Mouse (Mus musculus): Measurements from ENCODE around the gene Olfr243.
"Not testable (repeated sequence)": the region's sequence is repeated elsewhere in the genome, so short reads cannot be mapped to it uniquely, and the experiment has no call there.

The Olfr243 gene

GRCm38 (mm10) chr7:103714371-103714770, at the start of gene Olfr243:
Gene Olfr243, plus strand, starts transcription at chr7:103714671.
- DNase-seq (ENCODE audit: low read depth), result no peak

GRCm38 (mm10) chr7:103671091-103671490, 43.4 kb upstream of the Olfr243 start, which contains the start of gene Olfr624:
Gene Olfr624, minus strand, starts transcription at chr7:103671191.
- DNase-seq (ENCODE audit: low read depth), result no peak

- no peak for DNase-seq (ENCODE audit: low read depth)
Observed at GRCm38 (mm10) chr7:103682420-103682819, 32.1 kb upstream of the Olfr243 start, which contains the start of gene Olfr625-ps1. Gene Olfr625-ps1, plus strand, starts transcription at chr7:103682720.

- no peak for DNase-seq (ENCODE audit: low read depth)
Observed at GRCm38 (mm10) chr7:103699469-103699868, 15.0 kb upstream of the Olfr243 start.

- peak; percentile 23 for DNase-seq (ENCODE audit: low read depth)
Observed at GRCm38 (mm10) chr7:103712024-103712423, 2.4 kb upstream of the Olfr243 start.

GRCm38 (mm10) chr7:103716398-103716797, 1.9 kb downstream of the Olfr243 start:
- not testable (repeated sequence) for DNase-seq (ENCODE audit: low read depth)

- no peak for DNase-seq (ENCODE audit: low read depth)
Observed at GRCm38 (mm10) chr7:103730074-103730473, 15.6 kb downstream of the Olfr243 start, which contains the start of gene Olfr628. Gene Olfr628, plus strand, starts transcription at chr7:103730374.

- DNase-seq (ENCODE audit: low read depth), result no peak
Observed at GRCm38 (mm10) chr7:103744843-103745242, 30.4 kb downstream of the Olfr243 start, which contains the start of gene Olfr629. Gene Olfr629, minus strand, starts transcription at chr7:103744943.

GRCm38 (mm10) chr7:103757233-103757632, 42.8 kb downstream of the Olfr243 start, which contains the start of gene Olfr630:
Gene Olfr630, minus strand, starts transcription at chr7:103757333.
- no peak for DNase-seq (ENCODE audit: low read depth)

- DNase-seq (ENCODE audit: low read depth), result not testable (repeated sequence)
Observed at GRCm38 (mm10) chr7:103762212-103762611, 47.7 kb downstream of the Olfr243 start.

- not testable (repeated sequence) for DNase-seq (ENCODE audit: low read depth)
Observed at GRCm38 (mm10) chr7:103767687-103768086, 53.2 kb downstream of the Olfr243 start.
